Mouse (Mus musculus) cerebellum, postnatal 4 days (tissue): ENCODE data around the gene Foxc1.
A peak's percentile ranks its signal among the peaks of the same experiment; 100 is the strongest.

ENCODE experiments used
- DNase-seq, 2 experiments: peaks; one replicate each; pipeline ENCODE4 v3.0.0; 2022; ENCODE audit warnings: low spot score in 2 of 2, mixed read lengths in 1 of 2

Foxc1 gene

GRCm38 (mm10) chr13:31805831-31806427, 504 bp upstream of the Foxc1 start:
- DNase-seq: no peak

DNA sequence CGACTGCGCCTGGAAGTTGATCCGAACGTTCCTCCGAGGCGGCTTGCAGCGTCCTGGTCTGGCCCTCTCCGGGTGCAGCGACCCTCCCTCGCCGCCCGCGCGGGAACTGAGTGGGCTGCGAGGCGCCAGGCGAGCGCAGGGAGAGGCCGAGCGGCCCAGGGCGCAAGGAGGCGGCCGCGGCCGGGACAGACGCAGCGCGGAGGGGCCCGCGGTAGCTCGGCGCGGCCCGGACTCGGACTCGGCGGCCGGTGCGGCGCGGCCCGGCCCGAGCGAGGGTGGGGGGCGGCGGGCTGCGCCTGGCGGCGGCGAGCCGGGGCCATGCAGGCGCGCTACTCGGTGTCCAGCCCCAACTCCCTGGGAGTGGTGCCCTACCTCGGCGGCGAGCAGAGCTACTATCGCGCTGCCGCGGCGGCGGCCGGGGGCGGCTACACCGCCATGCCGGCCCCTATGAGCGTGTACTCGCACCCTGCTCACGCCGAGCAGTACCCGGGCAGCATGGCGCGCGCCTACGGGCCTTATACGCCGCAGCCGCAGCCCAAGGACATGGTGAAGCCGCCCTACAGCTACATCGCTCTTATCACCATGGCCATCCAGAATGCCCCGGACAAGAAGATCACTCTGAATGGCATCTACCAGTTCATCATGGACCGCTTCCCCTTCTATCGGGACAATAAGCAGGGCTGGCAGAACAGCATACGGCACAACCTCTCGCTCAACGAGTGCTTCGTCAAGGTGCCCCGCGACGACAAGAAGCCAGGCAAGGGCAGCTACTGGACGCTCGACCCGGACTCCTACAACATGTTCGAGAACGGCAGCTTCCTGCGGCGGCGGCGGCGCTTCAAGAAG, 680 bp downstream of the Foxc1 start:
- DNase-seq: peak in 1 of 2 experiments; percentile 19

- DNase-seq: no peak
Observed at GRCm38 (mm10) chr13:31807736-31808115, 1.3 kb downstream of the Foxc1 start.

- DNase-seq: peak in 1 of 2 experiments; percentile 26
Observed at GRCm38 (mm10) chr13:31808116-31808803, 1.8 kb downstream of the Foxc1 start.

- no peak for DNase-seq
Observed at GRCm38 (mm10) chr13:31808804-31809420, 2.5 kb downstream of the Foxc1 start.

DNA sequence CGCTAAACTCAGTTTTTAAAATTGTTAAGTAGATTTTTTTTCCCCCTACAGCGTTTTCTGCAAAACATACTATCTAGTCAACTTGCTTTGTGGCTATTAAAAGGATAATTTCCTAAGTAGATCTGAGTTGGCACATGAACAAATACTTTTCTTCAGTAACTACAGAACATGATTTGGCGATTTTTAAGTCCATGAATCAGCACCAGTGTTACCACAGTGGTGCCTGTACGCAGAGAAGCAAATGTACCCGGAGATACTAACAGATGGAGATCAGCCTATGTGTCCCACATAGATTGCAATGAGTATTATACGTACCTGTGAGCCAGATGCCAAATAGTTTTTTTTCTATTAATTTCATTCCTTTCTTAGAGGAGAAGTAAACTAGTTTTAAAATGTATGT, 3.3 kb downstream of the Foxc1 start:
- DNase-seq: no peak

DNA sequence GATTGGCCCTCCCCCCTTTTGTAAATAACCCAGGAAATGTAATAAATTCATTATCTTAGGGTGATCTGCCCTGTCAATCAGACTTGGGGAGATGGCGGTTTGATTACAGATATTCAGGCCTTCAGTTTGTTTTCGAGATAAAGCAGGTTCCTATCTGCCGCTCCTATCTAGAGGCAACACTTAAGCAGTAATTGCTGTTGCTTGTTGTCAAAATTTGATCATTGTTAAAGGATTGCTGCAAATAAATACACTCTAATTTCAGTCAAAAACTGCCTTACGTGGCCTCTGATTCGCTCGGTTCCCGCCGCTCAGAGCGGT, 3.9 kb downstream of the Foxc1 start:
- no peak for DNase-seq

DNA sequence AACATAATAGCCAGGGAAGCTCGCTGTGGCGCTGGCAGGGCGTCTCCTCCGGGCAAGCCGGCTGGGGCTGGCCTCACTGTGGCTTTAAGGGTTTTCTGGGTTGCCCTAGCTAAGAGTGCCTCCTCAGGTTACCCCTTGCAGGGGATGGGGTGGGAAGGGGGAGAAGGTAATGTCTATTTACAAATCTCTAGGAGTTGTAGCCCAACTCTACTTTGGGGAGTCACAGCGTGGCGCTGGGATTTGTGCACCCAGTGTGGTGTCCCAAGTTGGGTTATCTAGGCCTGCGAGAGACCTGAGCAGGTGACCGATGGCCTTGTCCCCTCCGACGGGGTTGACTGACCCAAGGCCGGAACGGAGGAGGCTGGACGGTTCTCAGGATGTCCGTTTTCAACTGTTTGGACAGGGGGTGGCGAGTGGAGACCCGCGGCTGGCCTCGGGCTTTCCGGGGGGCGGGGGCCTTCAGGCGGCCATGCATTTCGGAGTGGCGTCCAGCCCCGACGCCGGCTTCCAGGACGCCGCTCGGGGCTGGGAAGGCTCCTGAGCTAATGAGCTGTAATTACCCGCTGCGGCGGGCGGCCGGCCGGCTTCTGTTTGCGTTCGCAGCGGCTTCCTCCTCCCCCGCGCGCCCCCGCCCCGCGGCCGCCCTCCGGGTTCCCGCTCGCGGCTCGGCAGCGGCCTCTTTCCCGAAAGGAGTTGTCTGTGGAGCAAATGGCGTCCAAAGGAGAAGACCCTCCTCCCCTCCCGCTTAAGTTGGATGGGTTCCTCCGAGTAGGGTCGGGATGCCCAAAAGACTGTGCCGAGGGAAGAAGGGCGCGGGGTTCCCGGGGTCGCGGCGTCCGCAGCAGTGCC, 4.5 kb downstream of the Foxc1 start:
- no peak for DNase-seq

GRCm38 (mm10) chr13:31811542-31812021, 5.1 kb downstream of the Foxc1 start:
- DNase-seq: no peak

DNA sequence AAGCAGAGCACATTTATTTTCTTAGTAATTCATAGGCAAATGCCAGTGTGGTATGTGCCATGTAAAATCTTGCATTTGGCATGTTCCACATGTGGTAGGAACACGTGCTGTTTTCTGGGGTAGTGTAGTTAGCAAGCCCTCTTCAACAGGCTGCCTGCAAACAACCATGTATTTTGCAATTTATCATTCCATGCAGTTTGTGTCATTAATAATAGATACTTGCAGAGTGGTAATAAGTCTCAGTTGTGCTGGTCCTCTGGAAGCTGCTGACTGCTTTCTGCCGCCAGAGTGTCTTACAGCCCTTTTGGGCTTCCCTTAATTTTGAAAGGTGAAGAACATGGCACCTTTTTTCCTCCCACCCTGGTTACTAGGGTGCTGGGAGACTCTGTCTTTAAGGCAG, 6.3 kb downstream of the Foxc1 start:
- DNase-seq: no peak

GRCm38 (mm10) chr13:31815383-31816003, 9.1 kb downstream of the Foxc1 start:
- DNase-seq: no peak

GRCm38 (mm10) chr13:31818337-31818736, 11.9 kb downstream of the Foxc1 start:
- no peak for DNase-seq

- no peak for DNase-seq
Observed at GRCm38 (mm10) chr13:31819664-31820405, 13.4 kb downstream of the Foxc1 start.

DNA sequence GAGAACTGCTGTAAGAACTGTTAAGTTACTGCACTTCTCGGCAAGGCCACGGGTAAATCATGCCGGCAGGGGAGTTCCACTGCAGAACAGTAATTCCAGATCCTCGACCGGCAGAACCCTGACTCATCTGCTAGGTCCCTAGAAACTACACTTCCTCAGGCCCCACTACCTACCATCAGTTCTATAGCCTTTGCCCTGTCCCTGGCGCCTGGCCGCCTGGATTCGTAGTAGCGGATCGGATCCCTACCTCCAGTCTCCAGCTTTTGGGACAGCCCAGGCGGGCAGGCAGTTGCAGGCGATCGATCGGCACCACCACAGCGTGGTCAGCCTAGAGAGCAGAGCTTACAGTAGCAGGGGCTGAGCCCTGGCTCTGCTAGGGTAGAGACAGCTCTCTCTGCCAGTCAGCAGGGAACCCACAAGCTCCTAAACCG, 14.2 kb downstream of the Foxc1 start:
- no peak for DNase-seq

- DNase-seq: no peak
Observed at GRCm38 (mm10) chr13:31821050-31821449, 14.6 kb downstream of the Foxc1 start.

DNA sequence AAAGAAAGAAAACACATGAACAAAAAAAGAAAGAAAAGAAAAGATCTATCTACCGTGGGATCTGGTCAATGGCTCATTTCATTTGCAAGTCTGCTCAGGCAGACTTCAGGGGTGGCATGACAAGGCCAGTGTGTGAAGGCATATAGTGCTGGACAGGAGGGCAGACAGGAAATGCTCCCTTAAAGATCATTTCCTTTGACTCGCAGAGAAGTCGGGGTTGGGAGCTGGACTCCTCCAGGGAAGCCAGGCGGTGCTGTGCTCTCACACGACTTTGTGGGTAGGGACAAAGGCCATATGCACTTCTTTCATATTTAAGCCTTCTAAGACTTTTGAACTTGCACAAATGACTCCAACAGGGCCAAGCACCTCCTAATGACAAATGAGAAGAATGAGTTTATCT, 16.9 kb downstream of the Foxc1 start:
- DNase-seq: no peak

DNA sequence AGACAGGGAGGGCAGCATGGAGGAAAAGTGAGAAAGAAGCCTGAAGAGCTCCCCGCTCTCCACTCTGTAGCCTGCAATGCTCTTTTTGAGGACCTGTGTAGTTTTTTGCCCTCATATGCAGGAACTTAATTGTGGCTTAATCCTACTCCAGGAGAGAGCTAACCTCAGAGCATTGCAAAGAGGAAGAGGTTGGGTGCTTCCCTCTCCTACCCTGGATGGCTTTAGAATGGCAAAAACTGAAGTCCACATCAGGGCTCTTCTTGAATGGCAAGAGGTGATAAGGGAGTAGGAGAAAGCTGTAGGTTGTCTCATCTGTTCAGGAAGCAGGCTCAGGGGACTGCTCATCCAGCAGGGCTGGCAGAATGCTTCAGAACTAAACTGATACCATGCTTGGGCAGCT, 18.7 kb downstream of the Foxc1 start:
- DNase-seq: no peak

DNA sequence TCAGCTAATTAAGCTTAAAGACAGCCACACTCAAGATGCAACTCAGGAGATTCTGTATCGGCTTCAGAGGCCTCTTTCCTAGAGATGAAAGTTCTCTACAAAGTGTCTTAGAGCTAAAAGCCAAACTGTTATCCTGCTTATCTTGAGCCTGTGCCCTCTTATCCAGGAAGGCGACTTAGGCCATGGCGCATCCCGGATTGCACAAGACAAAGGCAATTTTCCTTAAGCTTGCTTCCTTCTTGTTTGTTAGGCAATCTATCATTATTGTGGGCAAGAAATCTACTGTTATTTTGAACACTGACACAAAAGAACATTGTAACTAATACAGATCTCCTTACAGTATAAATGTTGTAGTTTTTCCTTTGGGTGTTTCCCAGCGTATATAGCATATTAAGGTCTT, 20.7 kb downstream of the Foxc1 start:
- no peak for DNase-seq

- no peak for DNase-seq
Observed at GRCm38 (mm10) chr13:31827820-31828332, 21.4 kb downstream of the Foxc1 start.

DNA sequence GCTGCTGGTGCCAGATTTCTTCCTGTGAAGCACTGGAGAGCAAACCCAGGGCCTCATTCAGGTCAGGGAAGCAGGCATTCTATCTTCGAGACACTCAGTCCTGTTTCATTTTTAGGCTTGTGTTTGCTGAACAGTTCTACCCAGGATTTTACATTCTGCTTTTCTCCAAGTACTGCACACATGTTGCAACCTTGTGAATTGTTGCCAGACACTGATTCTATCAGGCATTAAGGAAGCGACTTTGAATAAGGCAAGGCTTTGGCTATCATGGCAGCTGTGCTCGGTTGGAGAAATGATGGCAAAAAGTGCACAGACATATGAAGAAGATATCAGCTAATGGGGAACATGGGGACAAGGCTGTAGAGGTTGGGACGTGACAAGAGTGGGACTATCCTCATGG, 22.0 kb downstream of the Foxc1 start:
- no peak for DNase-seq
